ENCODE assay signal across 8 mouse cellular contexts in the genomic region with DNA sequence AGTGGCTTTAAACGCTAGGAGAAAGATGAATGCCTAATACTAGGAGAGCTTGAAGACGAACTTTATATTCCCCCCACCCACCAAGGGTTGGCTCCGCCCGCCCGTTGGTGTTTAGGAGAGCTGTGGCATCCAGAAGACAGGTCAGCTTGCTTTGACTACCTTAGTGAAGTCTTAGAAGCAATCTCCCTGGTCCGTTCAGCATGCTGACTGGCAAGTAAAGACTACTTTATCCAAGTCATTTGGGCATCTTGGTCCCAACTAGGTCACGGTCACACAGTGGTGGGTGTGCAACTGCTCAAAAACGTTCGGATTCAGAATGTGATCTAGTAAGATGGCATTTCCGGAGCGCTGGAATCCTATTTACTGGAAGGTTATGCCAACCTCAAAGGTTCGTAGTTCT. TPM values are rescaled to one million over a fixed set of nuclear protein-coding genes. Genes with fewer than 3 reads are reported as not detected.
DNase-seq lines count a peak whose midpoint lies in the region; ATAC-seq lines count a peak whose summit lies in the region.

A gene (minus strand): TSS at position 273 of the 400 bp plus-strand sequence.

- peak; percentile 5 to 15 for DNase-seq in CD8-positive naive resting alpha-beta T cell, adult 2 months (ENCODE audit: low read depth in 2 of 2, low spot score in 2 of 2)
- DNase-seq in adrenal gland, adult (ENCODE audit: inconsistent age in 2 of 2, low spot score in 1 of 2) = peak; percentile 53 to 86
- DNase-seq in embryonic facial prominence, embryonic 11.5 days (ENCODE audit: low spot score) = peak; percentile 62
- DNase-seq in neural tube, embryonic 11.5 days (ENCODE audit: low spot score) = peak; percentile 51
- peak; percentile 42 for DNase-seq in yolk sac, embryonic 10.5 days (ENCODE audit: low spot score)

- H3K4me3 ChIP-seq in embryonic facial prominence, embryonic 11.5 days (ENCODE audit: low read depth, low read length) = peak within 1 kb of the TSS; percentile 96
- peak within 1 kb of the TSS; percentile 93 for H3K4me3 ChIP-seq in heart, embryonic 11.5 days (ENCODE audit: low read depth, low read length)
- peak within 1 kb of the TSS; percentile 89 for H3K4me3 ChIP-seq in kidney, embryonic 14.5 days (ENCODE audit: low read length)
- H3K4me3 ChIP-seq in liver, embryonic 12.5 days = peak within 1 kb of the TSS; percentile 87
- H3K4me3 ChIP-seq in neural tube, embryonic 11.5 days (ENCODE audit: low read depth, low read length) = peak within 1 kb of the TSS; percentile 94

- ATAC-seq in embryonic facial prominence, embryonic 11.5 days (replicated peaks; ENCODE audit: insufficient number of reproducible peaks, low FRiP score, low TSS enrichment, low read depth) = no peak
- no peak for ATAC-seq in heart, embryonic 11.5 days (replicated peaks; ENCODE audit: insufficient number of reproducible peaks, low FRiP score, low TSS enrichment)
- peak; percentile 7; the same call in 1 of the 2 replicates for ATAC-seq in kidney, embryonic 14.5 days (ENCODE audit: low FRiP score, low TSS enrichment)
- 0 out of 2 replicates have a peak, but pooled peaks have one; percentile 14 for ATAC-seq in liver, embryonic 12.5 days
- no peak for ATAC-seq in neural tube, embryonic 11.5 days (ENCODE audit: insufficient read depth, low FRiP score, low TSS enrichment)

- H3K4me1 ChIP-seq in embryonic facial prominence, embryonic 11.5 days (ENCODE audit: control insufficient read depth, insufficient read depth, low read length) = no peaks in the 10 kb centered on the region
- peaks cover 30% of the 10 kb centered on the region for H3K4me1 ChIP-seq in heart, embryonic 11.5 days (ENCODE audit: control insufficient read depth, insufficient read depth, low read length)
- H3K4me1 ChIP-seq in kidney, embryonic 14.5 days (ENCODE audit: control insufficient read depth, insufficient read depth, low read length) = peaks cover 28% of the 10 kb centered on the region
- peaks cover 48% of the 10 kb centered on the region for H3K4me1 ChIP-seq in liver, embryonic 12.5 days
- H3K4me1 ChIP-seq in neural tube, embryonic 11.5 days (ENCODE audit: control insufficient read depth, insufficient read depth, low read length) = peaks cover 16% of the 10 kb centered on the region; the same call in 1 of the 2 replicates

- H3K36me3 ChIP-seq in embryonic facial prominence, embryonic 11.5 days (replicated peaks; ENCODE audit: control insufficient read depth, insufficient read depth, low read depth, low read length) = no peaks in the 10 kb centered on the region
- H3K36me3 ChIP-seq in heart, embryonic 11.5 days (ENCODE audit: control insufficient read depth, insufficient read depth, low read length) = no peaks in the 10 kb centered on the region
- H3K36me3 ChIP-seq in kidney, embryonic 14.5 days (ENCODE audit: control insufficient read depth, insufficient read depth, low read length) = no peaks in the 10 kb centered on the region
- H3K36me3 ChIP-seq in liver, embryonic 12.5 days = no peaks in the 10 kb centered on the region
- no peaks in the 10 kb centered on the region for H3K36me3 ChIP-seq in neural tube, embryonic 11.5 days (ENCODE audit: control insufficient read depth, insufficient read depth, low read length)

- peak within 1 kb of the TSS; percentile 97 for H3K9ac ChIP-seq in embryonic facial prominence, embryonic 11.5 days (replicated peaks; ENCODE audit: low read length)
- peak within 1 kb of the TSS; percentile 89 for H3K9ac ChIP-seq in heart, embryonic 11.5 days (ENCODE audit: low read depth, low read length)
- H3K9ac ChIP-seq in kidney, embryonic 14.5 days (ENCODE audit: low read depth, low read length) = peak within 1 kb of the TSS; percentile 99
- H3K9ac ChIP-seq in liver, embryonic 12.5 days = peak within 1 kb of the TSS; percentile 87
- peak within 1 kb of the TSS; percentile 95 for H3K9ac ChIP-seq in neural tube, embryonic 11.5 days (ENCODE audit: low read length)

- H3K9me3 ChIP-seq in embryonic facial prominence, embryonic 11.5 days (replicated peaks; ENCODE audit: control insufficient read depth, low read length) = no peaks in the 10 kb centered on the region
- no peaks in the 10 kb centered on the region for H3K9me3 ChIP-seq in heart, embryonic 11.5 days (replicated peaks; ENCODE audit: control insufficient read depth, low read length)
- no peaks in the 10 kb centered on the region for H3K9me3 ChIP-seq in kidney, embryonic 14.5 days (ENCODE audit: control insufficient read depth, low read length)
- H3K9me3 ChIP-seq in liver, embryonic 12.5 days (replicated peaks) = no peaks in the 10 kb centered on the region
- no peaks in the 10 kb centered on the region for H3K9me3 ChIP-seq in neural tube, embryonic 11.5 days (ENCODE audit: control insufficient read depth, low read length)

- H3K27ac ChIP-seq in embryonic facial prominence, embryonic 11.5 days (replicated peaks; ENCODE audit: low read depth, low read length) = peak within 1 kb of the TSS; percentile 96
- H3K27ac ChIP-seq in heart, embryonic 11.5 days (ENCODE audit: low read depth, low read length) = peak within 1 kb of the TSS; percentile 99
- peak within 1 kb of the TSS; percentile 98 for H3K27ac ChIP-seq in kidney, embryonic 14.5 days (ENCODE audit: low read depth, low read length)
- peak within 1 kb of the TSS; percentile 92 for H3K27ac ChIP-seq in liver, embryonic 12.5 days
- peak within 1 kb of the TSS; percentile 93 for H3K27ac ChIP-seq in neural tube, embryonic 11.5 days (ENCODE audit: low read depth, low read length)

- 10% methylated on average over 12 of the region's 12 CpGs for WGBS in embryonic facial prominence, embryonic 11.5 days
- WGBS in heart, embryonic 11.5 days (ENCODE audit: insufficient replicate concordance) = 13% methylated on average over 12 of the region's 12 CpGs
- WGBS in kidney, embryonic 14.5 days = 12% methylated on average over 12 of the region's 12 CpGs
- WGBS in liver, embryonic 12.5 days (ENCODE audit: insufficient replicate concordance) = 23% methylated on average over 12 of the region's 12 CpGs
- 12% methylated on average over 12 of the region's 12 CpGs for WGBS in neural tube, embryonic 11.5 days

- no peaks in the 10 kb centered on the region for H3K27me3 ChIP-seq in embryonic facial prominence, embryonic 11.5 days (ENCODE audit: control insufficient read depth, insufficient read depth, low read length)
- H3K27me3 ChIP-seq in heart, embryonic 11.5 days (ENCODE audit: control insufficient read depth, insufficient read depth, low read length) = no peaks in the 10 kb centered on the region
- no peaks in the 10 kb centered on the region for H3K27me3 ChIP-seq in kidney, embryonic 14.5 days (ENCODE audit: control insufficient read depth, insufficient read depth, low read length)
- H3K27me3 ChIP-seq in liver, embryonic 12.5 days (replicated peaks) = peaks cover 19% of the 10 kb centered on the region; the same call in 1 of the 2 replicates
- no peaks in the 10 kb centered on the region for H3K27me3 ChIP-seq in neural tube, embryonic 11.5 days (ENCODE audit: control insufficient read depth, insufficient read depth, low read length)

- peak within 1 kb of the TSS; percentile 63 for H3K4me2 ChIP-seq in embryonic facial prominence, embryonic 11.5 days (ENCODE audit: low read depth, low read length)
- peak within 1 kb of the TSS; percentile 88 for H3K4me2 ChIP-seq in heart, embryonic 11.5 days
- peak within 1 kb of the TSS; percentile 63 for H3K4me2 ChIP-seq in kidney, embryonic 14.5 days (replicated peaks; ENCODE audit: low read depth, low read length)
- H3K4me2 ChIP-seq in liver, embryonic 12.5 days = peak within 1 kb of the TSS; percentile 88
- peak within 1 kb of the TSS; percentile 66 for H3K4me2 ChIP-seq in neural tube, embryonic 11.5 days (ENCODE audit: low read depth)

RNA-seq across cellular contexts. Expression of the gene that starts here (rescaled TPM):
- polyA plus RNA-seq in embryonic facial prominence, embryonic 11.5 days (2014; fragmentation: Nextera tagmentation; extraction: Ambion mirVana) = 24.8 and 33.1 TPM in 2 replicates
- polyA plus RNA-seq in heart, embryonic 11.5 days (2014; fragmentation: Nextera tagmentation; extraction: Ambion mirVana) = 27.1 and 27.9 TPM in 2 replicates
- 26.2 and 40.4 TPM in 2 replicates for polyA plus RNA-seq in kidney, embryonic 14.5 days (2014; fragmentation: Nextera tagmentation; extraction: Ambion mirVana)
- polyA plus RNA-seq in liver, embryonic 12.5 days (2016; fragmentation: Nextera tagmentation; extraction: Ambion mirVana) = 15.0 and 15.2 TPM in 2 replicates
- 33.0 and 35.6 TPM in 2 replicates for polyA plus RNA-seq in neural tube, embryonic 11.5 days (2014; fragmentation: Nextera tagmentation; extraction: Ambion mirVana)

Comparison
In these comparisons a context has a peak if more than half of its experiments do, and no peak if none do; other contexts are left out.
1. DNase-seq: peak in every context shown above with its lines; median percentile 70 in adrenal gland, adult; 62 in embryonic facial prominence, embryonic 11.5 days; 51 in neural tube, embryonic 11.5 days; 42 in yolk sac, embryonic 10.5 days; 10 in CD8-positive naive resting alpha-beta T cell, adult 2 months.
2. ATAC-seq: peak in kidney, embryonic 14.5 days (single experiment) and liver, embryonic 12.5 days (single experiment); none in embryonic facial prominence, embryonic 11.5 days (single experiment), heart, embryonic 11.5 days (single experiment) and neural tube, embryonic 11.5 days (single experiment).
3. Peak in every context shown above with its lines, with median percentiles within 50 percentile points of each other: H3K27ac ChIP-seq, H3K4me2 ChIP-seq, H3K4me3 ChIP-seq and H3K9ac ChIP-seq.